ENCODE assay signal across 20 mouse cellular contexts in the genomic region with DNA sequence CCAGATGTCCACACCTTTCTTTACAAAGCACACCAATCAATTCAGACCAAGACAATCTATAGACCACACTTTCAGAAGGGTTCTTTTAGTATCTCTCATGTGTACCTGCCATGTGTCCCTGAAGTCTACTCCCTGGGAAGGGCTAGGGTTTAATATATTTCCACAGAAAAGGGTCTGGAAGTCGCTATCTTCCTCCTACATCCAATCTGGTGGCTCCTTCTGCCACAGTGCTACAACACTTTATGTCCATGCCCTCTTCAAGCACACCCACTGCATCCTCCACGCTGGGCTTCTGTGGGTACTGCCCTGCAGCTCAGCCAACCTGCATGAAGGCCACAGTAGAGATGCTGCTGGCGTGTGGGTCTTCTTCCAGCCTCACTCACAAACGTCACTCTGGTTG. TPM values are rescaled to one million over a fixed set of nuclear protein-coding genes. Genes with fewer than 3 reads are reported as not detected.
DNase-seq lines count a peak whose midpoint lies in the region.
"Had no signal": no experiment of that assay in that cellular context is flagged by ENCODE, and none has a peak within 500 bp of the region (broad histone marks: within the 10 kb centered on the region; RNA-seq: fewer than 3 reads in every experiment).

No protein-coding gene starts in this region.

- intact Hi-C loops in left cerebral cortex, postnatal 4 days (cut with DNase I), result no loop called here
- intact Hi-C loops in left cerebral cortex, postnatal 25 days (cut with DNase I), result no loop called here

- peak; percentile 23 for DNase-seq in layer of hippocampus, adult 11-12 months (ENCODE audit: low spot score)
- DNase-seq in layer of hippocampus, postnatal 36 days, result no peak
- DNase-seq in left cerebral cortex, adult 18-20 months (ENCODE audit: low spot score in 2 of 2), result peak; percentile 60 to 81
- no peak for DNase-seq in left cerebral cortex, postnatal 4 days
- DNase-seq in frontal cortex, postnatal 36 days (ENCODE audit: low spot score in 2 of 2), result peak; percentile 59 to 76
- DNase-seq in left cerebral cortex, postnatal 25 days (ENCODE audit: low spot score in 2 of 2), result peak; percentile 52 to 88
- no peak for DNase-seq in adrenal gland, adult 18-20 months (ENCODE audit: low spot score in 2 of 2)
- DNase-seq in spleen, postnatal 4 days (ENCODE audit: low spot score in 2 of 2), result no peak
- DNase-seq: adrenal gland, postnatal 25 days; cerebellum, adult 9-10 months; gastrocnemius, adult 2 months; heart, postnatal 36 days; kidney, adult 11 months; kidney, postnatal 4 days; lung, embryonic 14.5 days; midbrain, embryonic 14.5 days; retina, postnatal 1 day; spleen, adult 18-20 months; thymus, adult 2 months had no signal

RNA-seq across cellular contexts. Expression of a gene that starts 29.5 kb away (rescaled TPM):
- 100 to 1,000 TPM; 280 to 322 TPM for total RNA-seq in layer of hippocampus, postnatal 36 days (2021)
- total RNA-seq in left cerebral cortex, adult 18-20 months (2021), result 100 to 1,000 TPM; 252 to 272 TPM
- 100 to 1,000 TPM; 148 to 155 TPM for total RNA-seq in left cerebral cortex, postnatal 4 days (2021)
- 100 to 1,000 TPM; 275 to 288 TPM for total RNA-seq in left cerebral cortex, postnatal 25 days (2021)
- total RNA-seq in adrenal gland, adult 18-20 months (2021), result 10 to 100 TPM; 24.0 to 32.9 TPM
- total RNA-seq: megakaryocyte-erythroid progenitor cell, adult 5-6 weeks had no signal

Comparison
In these comparisons a context has a peak if more than half of its experiments do, and no peak if none do; other contexts are left out.
1. DNase-seq: peak in layer of hippocampus, adult 11-12 months (single experiment), left cerebral cortex, adult 18-20 months (2 of 2), frontal cortex, postnatal 36 days (2 of 2) and left cerebral cortex, postnatal 25 days (2 of 2); none in layer of hippocampus, postnatal 36 days (0 of 2), left cerebral cortex, postnatal 4 days (single experiment), adrenal gland, adult 18-20 months (0 of 2) and spleen, postnatal 4 days (0 of 2).
2. RNA of a gene that starts 29.5 kb away (total RNA-seq): 280 to 322 TPM in layer of hippocampus, postnatal 36 days, 275 to 288 TPM in left cerebral cortex, postnatal 25 days, 252 to 272 TPM in left cerebral cortex, adult 18-20 months and 148 to 155 TPM in left cerebral cortex, postnatal 4 days; 24.0 to 32.9 TPM in adrenal gland, adult 18-20 months; every median in the first group is over 4 times any median in the second.